Mouse (Mus musculus): ENCODE results near the gene Gjc3. TPM values are rescaled to one million over a fixed set of nuclear protein-coding genes. Genes with fewer than 3 reads are reported as not detected.

The Gjc3 gene
- total RNA-seq, 2 experiments from 2014 or later = not detected

GRCm38 (mm10) chr5:137915550-137915949 lies 47.3 kb downstream of the Gjc3 start:
- ATAC-seq (replicated peaks; ENCODE audit: poor library complexity) = no peak

GRCm38 (mm10) chr5:137914508-137914907 lies 48.4 kb downstream of the Gjc3 start:
- no peak for ATAC-seq (replicated peaks; ENCODE audit: poor library complexity)

- no peak for ATAC-seq (replicated peaks; ENCODE audit: poor library complexity)
Measured at GRCm38 (mm10) chr5:137909564-137910262, 53.2 kb downstream of the Gjc3 start.

Other genes starting within 250 kb of the Gjc3 start
- gene Nyap1, start 221.5 kb downstream of the Gjc3 start, total RNA-seq (2015) = 0.02 and 0.05 TPM in 2 replicates
- gene Nyap1, start 221.5 kb downstream of the Gjc3 start, total RNA-seq (2017) = 0.07 and 0.17 TPM in 2 replicates
- gene Tsc22d4, start 217.4 kb downstream of the Gjc3 start, total RNA-seq (2015) = 39.6 and 58.5 TPM in 2 replicates
- 92.1 and 96.5 TPM in 2 replicates for gene Tsc22d4, start 217.4 kb downstream of the Gjc3 start, total RNA-seq (2017)
- gene Ppp1r35, start 184.2 kb downstream of the Gjc3 start, total RNA-seq (2015) = 64.5 and 77.4 TPM in 2 replicates
- gene Ppp1r35, start 184.2 kb downstream of the Gjc3 start, total RNA-seq (2017) = 38.4 and 38.6 TPM in 2 replicates
- 34.6 and 37.4 TPM in 2 replicates for gene Mepce, start 175.4 kb downstream of the Gjc3 start, total RNA-seq (2015)
- 13.8 and 16.7 TPM in 2 replicates for gene Mepce, start 175.4 kb downstream of the Gjc3 start, total RNA-seq (2017)
- gene Zcwpw1, start 175.3 kb downstream of the Gjc3 start, total RNA-seq (2015) = 6.2 and 9.1 TPM in 2 replicates
- gene Zcwpw1, start 175.3 kb downstream of the Gjc3 start, total RNA-seq (2017) = 10.5 and 11.8 TPM in 2 replicates
- gene Pilra, start 126.8 kb downstream of the Gjc3 start, total RNA-seq (2015) = 6.8 and 10.5 TPM in 2 replicates
- gene Pilra, start 126.8 kb downstream of the Gjc3 start, total RNA-seq (2017) = 6.7 and 6.9 TPM in 2 replicates
- gene Pilrb1, start 105.0 kb downstream of the Gjc3 start, total RNA-seq (2015) = 15.7 and 16.8 TPM in 2 replicates
- gene Pilrb1, start 105.0 kb downstream of the Gjc3 start, total RNA-seq (2017) = 11.6 and 19.9 TPM in 2 replicates
- gene Pilrb2, start 91.3 kb downstream of the Gjc3 start, total RNA-seq (2015) = 20.2 and 43.2 TPM in 2 replicates
- gene Pilrb2, start 91.3 kb downstream of the Gjc3 start, total RNA-seq (2017) = 9.6 and 14.9 TPM in 2 replicates
- gene Cyp3a13, start 41.5 kb downstream of the Gjc3 start, total RNA-seq (2015) = not detected in 2 replicates
- gene Cyp3a13, start 41.5 kb downstream of the Gjc3 start, total RNA-seq (2017) = not detected in 2 replicates
- gene Azgp1, start 18.4 kb upstream of the Gjc3 start, total RNA-seq (2015) = not detected in 2 replicates
- not detected in 2 replicates for gene Azgp1, start 18.4 kb upstream of the Gjc3 start, total RNA-seq (2017)
- gene Smok3a, start 58.2 kb upstream of the Gjc3 start, total RNA-seq (2015) = not detected in 2 replicates
- not detected in 2 replicates for gene Smok3a, start 58.2 kb upstream of the Gjc3 start, total RNA-seq (2017)
- gene Smok3b, start 58.3 kb upstream of the Gjc3 start, total RNA-seq (2015) = not detected in 2 replicates
- not detected in 2 replicates for gene Smok3b, start 58.3 kb upstream of the Gjc3 start, total RNA-seq (2017)
- not detected in 2 replicates for gene Smok3c, start 90.1 kb upstream of the Gjc3 start, total RNA-seq (2015)
- not detected in 2 replicates for gene Smok3c, start 90.1 kb upstream of the Gjc3 start, total RNA-seq (2017)
- gene Zkscan1, start 122.0 kb upstream of the Gjc3 start, total RNA-seq (2015) = 26.0 and 30.1 TPM in 2 replicates
- gene Zkscan1, start 122.0 kb upstream of the Gjc3 start, total RNA-seq (2017) = 19.9 and 25.2 TPM in 2 replicates
- gene Zscan21, start 153.8 kb upstream of the Gjc3 start, total RNA-seq (2015) = 13.9 and 14.0 TPM in 2 replicates
- 11.8 and 12.5 TPM in 2 replicates for gene Zscan21, start 153.8 kb upstream of the Gjc3 start, total RNA-seq (2017)
- 6.5 and 7.5 TPM in 2 replicates for gene Zfp113, start 192.6 kb upstream of the Gjc3 start, total RNA-seq (2015)
- gene Zfp113, start 192.6 kb upstream of the Gjc3 start, total RNA-seq (2017) = 7.8 and 8.0 TPM in 2 replicates
- 161 and 164 TPM in 2 replicates for gene Cops6, start 198.0 kb upstream of the Gjc3 start, total RNA-seq (2015)
- 54.4 and 55.6 TPM in 2 replicates for gene Cops6, start 198.0 kb upstream of the Gjc3 start, total RNA-seq (2017)
- gene Ap4m1, start 208.9 kb upstream of the Gjc3 start, total RNA-seq (2015) = 14.3 and 15.9 TPM in 2 replicates
- gene Ap4m1, start 208.9 kb upstream of the Gjc3 start, total RNA-seq (2017) = 34.1 and 36.9 TPM in 2 replicates
- 239 and 250 TPM in 2 replicates for gene Mcm7, start 209.3 kb upstream of the Gjc3 start, total RNA-seq (2015)
- gene Mcm7, start 209.3 kb upstream of the Gjc3 start, total RNA-seq (2017) = 395 and 444 TPM in 2 replicates
- gene Taf6, start 224.4 kb upstream of the Gjc3 start, total RNA-seq (2015) = 23.2 and 29.5 TPM in 2 replicates
- gene Taf6, start 224.4 kb upstream of the Gjc3 start, total RNA-seq (2017) = 34.0 and 43.8 TPM in 2 replicates
- gene Cnpy4, start 224.4 kb upstream of the Gjc3 start, total RNA-seq (2015) = 28.7 and 30.1 TPM in 2 replicates
- gene Cnpy4, start 224.4 kb upstream of the Gjc3 start, total RNA-seq (2017) = 45.8 and 59.3 TPM in 2 replicates
- 6.9 and 7.1 TPM in 2 replicates for gene Mblac1, start 231.2 kb upstream of the Gjc3 start, total RNA-seq (2015)
- 9.4 and 10.0 TPM in 2 replicates for gene Mblac1, start 231.2 kb upstream of the Gjc3 start, total RNA-seq (2017)

Data from megakaryocyte progenitor cell, adult 5-6 weeks (primary cell).